Mouse (Mus musculus) midbrain, postnatal 0 days (tissue): ENCODE measurements at regions not wholly inside any gene's neighbourhood (a gene's known extent, or its start where the extent isn't known, plus 50 kb on each side); places are given as distances from the start of the nearest gene placed in this dataset.

Source experiments
- ATAC-seq: fragments of 200-750 bp; cut with Nextera tagmentation; 2 replicates; pipeline ENCODE4 v1.8.0; 2017; ENCODE audit warnings: moderate number of reproducible peaks, mild to moderate bottlenecking, moderate TSS enrichment, moderate library complexity; ENCODE audit not compliant: low FRiP score
- DNase-seq: peaks from one replicate; pipeline ENCODE4 v3.0.0-alpha.2; 2015; ENCODE audit warnings: low spot score
- H3K27ac ChIP-seq: fragments of 300-500 bp; sonication (generic); 2 replicates; pipeline ENCODE4 v1.5.1; 2014; ENCODE audit warnings: low read depth, mild to moderate bottlenecking, low read length, mixed read lengths
- H3K27me3 ChIP-seq: fragments of 300-500 bp; sonication (generic); 2 replicates; pipeline ENCODE4 v1.6.1; 2014; ENCODE audit warnings: low read length, control low read depth, mixed read lengths; ENCODE audit not compliant: insufficient read depth
- H3K36me3 ChIP-seq: fragments of 300-500 bp; sonication (generic); 2 replicates; pipeline ENCODE4 v1.6.1; 2014; ENCODE audit warnings: low read length, control low read depth, mixed read lengths; ENCODE audit not compliant: insufficient read depth
- H3K4me1 ChIP-seq: fragments of 300-500 bp; sonication (generic); 2 replicates; pipeline ENCODE4 v1.6.1; 2014; ENCODE audit warnings: mild to moderate bottlenecking, control low read depth, antibody characterized with exemption, low read length, mixed read lengths; ENCODE audit not compliant: insufficient read depth
- H3K4me2 ChIP-seq: fragments of 300-500 bp; sonication (generic); 2 replicates; pipeline ENCODE4 v1.6.1; 2014; ENCODE audit warnings: low read depth, mild to moderate bottlenecking, low read length, mixed read lengths; ENCODE audit not compliant: poor library complexity, severe bottlenecking
- H3K4me3 ChIP-seq: fragments of 300-500 bp; sonication (generic); 2 replicates; pipeline ENCODE4 v1.5.1; 2014; ENCODE audit warnings: low read depth, mild to moderate bottlenecking, low read length, moderate library complexity
- H3K9ac ChIP-seq: fragments of 300-500 bp; sonication (generic); replicated peaks from 2 replicates; pipeline ENCODE4 v1.6.1; 2014; ENCODE audit warnings: mild to moderate bottlenecking, low read length, moderate library complexity, mixed read lengths; ENCODE audit not compliant: poor library complexity, severe bottlenecking
- H3K9me3 ChIP-seq: fragments of 300-500 bp; sonication (generic); 2 replicates; pipeline ENCODE4 v1.6.1; 2016; ENCODE audit warnings: low read length, control low read depth
- CTCF ChIP-seq: IDR thresholded peaks from 2 replicates; pipeline ENCODE4 v1.5.1; 2016; ENCODE audit warnings: antibody characterized with exemption, mild to moderate bottlenecking
- WGBS: fragments of 180-500 bp; shearing (Covaris S2); extraction: QIAGEN DNeasy Blood & Tissue Kit; methylation state at CpG from one replicate; pipeline ENCODE4 v1.1.7; 2014; 5-methylcytosine and 5-hydroxymethylcytosine counted together

GRCm38 (mm10) chr12:107180501-107180900 lies 307.9 kb upstream of the 3110018I06Rik start:
- 89% methylated on average over 3 of the region's 3 CpGs for WGBS
- 0 out of 2 replicates have a peak, but pooled peaks cover 2% of the 10 kb centered on the region for H3K4me1 ChIP-seq
- H3K36me3 ChIP-seq: no peaks in the 10 kb centered on the region
- no peaks in the 10 kb centered on the region for H3K27me3 ChIP-seq
- ATAC-seq: no peak
- no peak overlapping the region for H3K9ac ChIP-seq
- TF ChIP-seq CTCF: no peak
- H3K9me3 ChIP-seq: no peaks in the 10 kb centered on the region
- DNase-seq: no peak
- no peak overlapping the region for H3K27ac ChIP-seq
- no peak overlapping the region for H3K4me3 ChIP-seq
- H3K4me2 ChIP-seq: no peak overlapping the region

GRCm38 (mm10) chr12:107181291-107181690 lies 307.1 kb upstream of the 3110018I06Rik start:
- 0 out of 2 replicates have a peak, but pooled peaks cover 2% of the 10 kb centered on the region for H3K4me1 ChIP-seq
- H3K9ac ChIP-seq: no peak overlapping the region
- H3K4me2 ChIP-seq: no peak overlapping the region
- H3K27me3 ChIP-seq: no peaks in the 10 kb centered on the region
- no peak for ATAC-seq
- no peaks in the 10 kb centered on the region for H3K36me3 ChIP-seq
- H3K27ac ChIP-seq: no peak overlapping the region
- no peaks in the 10 kb centered on the region for H3K9me3 ChIP-seq
- whole genome bisulfite sequencing: 80% methylated on average over 9 of the region's 9 CpGs
- no peak overlapping the region for H3K4me3 ChIP-seq
- no peak for TF ChIP-seq CTCF
- DNase-seq: peak; percentile 39

- TF ChIP-seq CTCF: no peak
- WGBS: 90% methylated on average over 18 of the region's 18 CpGs
- Histone ChIP-seq H3K4me2 (no peak overlapping the region), H3K4me1 (0 out of 2 replicates have a peak, but pooled peaks cover 2% of the 10 kb centered on the region), H3K4me3 (no peak overlapping the region), H3K9me3 (no peaks in the 10 kb centered on the region), H3K36me3 (no peaks in the 10 kb centered on the region), H3K27me3 (no peaks in the 10 kb centered on the region), H3K9ac (no peak overlapping the region), H3K27ac (no peak overlapping the region)
- ATAC-seq: no peak
- DNase-seq: no peak
Measured at GRCm38 (mm10) chr12:107182091-107182655, 306.3 kb upstream of the 3110018I06Rik start.

- H3K9ac ChIP-seq: no peak overlapping the region
- DNase-seq (no peak), ATAC-seq (no peak)
- no peaks in the 10 kb centered on the region for H3K27me3 ChIP-seq
- no peaks in the 10 kb centered on the region for H3K36me3 ChIP-seq
- H3K27ac ChIP-seq: no peak overlapping the region
- 0 out of 2 replicates have a peak, but pooled peaks cover 2% of the 10 kb centered on the region for H3K4me1 ChIP-seq
- TF ChIP-seq CTCF: no peak
- H3K4me3 ChIP-seq: no peak overlapping the region
- 69% methylated on average over 9 of the region's 9 CpGs for WGBS
- H3K4me2 ChIP-seq: no peak overlapping the region
- no peaks in the 10 kb centered on the region for H3K9me3 ChIP-seq
Measured at GRCm38 (mm10) chr12:107183283-107183682, 305.1 kb upstream of the 3110018I06Rik start.

GRCm38 (mm10) chr12:107184426-107184825 lies 304.0 kb upstream of the 3110018I06Rik start:
- ATAC-seq (no peak), DNase-seq (peak; percentile 22)
- no peaks in the 10 kb centered on the region for H3K9me3 ChIP-seq
- whole genome bisulfite sequencing: 38% methylated on average over 3 of the region's 3 CpGs
- H3K36me3 ChIP-seq: no peaks in the 10 kb centered on the region
- H3K4me1 ChIP-seq: 0 out of 2 replicates have a peak, but pooled peaks cover 2% of the 10 kb centered on the region
- no peak for TF ChIP-seq CTCF
- H3K9ac ChIP-seq: no peak overlapping the region
- no peak overlapping the region for H3K27ac ChIP-seq
- no peaks in the 10 kb centered on the region for H3K27me3 ChIP-seq
- no peak overlapping the region for H3K4me2 ChIP-seq
- no peak overlapping the region for H3K4me3 ChIP-seq

GRCm38 (mm10) chr12:107186361-107186760 lies 302.1 kb upstream of the 3110018I06Rik start:
- no peaks in the 10 kb centered on the region for H3K9me3 ChIP-seq
- H3K36me3 ChIP-seq: no peaks in the 10 kb centered on the region
- no peak overlapping the region for H3K4me3 ChIP-seq
- no peak for DNase-seq
- no peak for ATAC-seq
- 84% methylated on average over 6 of the region's 6 CpGs for WGBS
- 0 out of 2 replicates have a peak, but pooled peaks cover 2% of the 10 kb centered on the region for H3K4me1 ChIP-seq
- no peak overlapping the region for H3K9ac ChIP-seq
- no peaks in the 10 kb centered on the region for H3K27me3 ChIP-seq
- no peak overlapping the region for H3K4me2 ChIP-seq
- no peak for TF ChIP-seq CTCF
- no peak overlapping the region for H3K27ac ChIP-seq
